Mouse (Mus musculus) cerebellum, postnatal 14 days (tissue): ENCODE data around the gene Vmn2r50.
"Not testable (repeated sequence)": the region's sequence is repeated elsewhere in the genome, so short reads cannot be mapped to it uniquely, and the experiment has no call there.

Source experiments
- DNase-seq, 2 experiments: peaks; one replicate each; pipeline ENCODE4 v3.0.0; 2021; ENCODE audit warnings: mixed read lengths in 2 of 2

Vmn2r50 gene

GRCm38 (mm10) chr7:10053196-10053595 lies at the start of gene Vmn2r50:
Gene Vmn2r50 (minus strand): TSS chr7:10053296.
- DNase-seq, result not testable (repeated sequence)

- not testable (repeated sequence) for DNase-seq
These were observed 60.9 kb downstream of the Vmn2r50 start, which contains the start of gene Vmn2r49 for GRCm38 (mm10) chr7:9992157-9992556. Gene Vmn2r49 (minus strand): TSS chr7:9992257.
